8 mouse cellular contexts compared by ENCODE assay signal in genomic region chr5:122653112-122653445, GRCm38 (mm10). TPM values are rescaled to one million over a fixed set of nuclear protein-coding genes. Genes with fewer than 3 reads are reported as not detected.
DNase-seq lines count a peak whose midpoint lies in the region; ATAC-seq and TF ChIP-seq lines count a peak whose summit lies in the region.

No protein-coding gene starts in this region.

- TF ChIP-seq CTCF in testis, adult 2 months (IDR thresholded peaks at IDR 0.05; ENCODE audit: control insufficient read depth, insufficient read depth, insufficient replicate concordance, low read depth, low read length) = no peak

- peak overlapping the region; percentile 50 for H3K4me2 ChIP-seq in liver, embryonic 12.5 days

- peak overlapping the region; percentile 46 for H3K27ac ChIP-seq in testis, adult 2 months (ENCODE audit: control insufficient read depth, insufficient read depth, low read depth, low read length)
- peak overlapping the region; percentile 8; the same call in 1 of the 2 replicates for H3K27ac ChIP-seq in liver, embryonic 12.5 days

- WGBS in liver, embryonic 12.5 days (ENCODE audit: insufficient replicate concordance) = 48% methylated on average over 10 of the region's 10 CpGs

- no peaks in the 10 kb centered on the region for H3K9me3 ChIP-seq in liver, embryonic 12.5 days (replicated peaks)

- TF ChIP-seq POLR2A in testis, adult 2 months (IDR thresholded peaks at IDR 0.05; ENCODE audit: control insufficient read depth, low read depth, low read length) = no peak

- ATAC-seq in liver, embryonic 12.5 days = no peak

- no peaks in the 10 kb centered on the region for H3K36me3 ChIP-seq in testis, adult 2 months (ENCODE audit: control insufficient read depth, insufficient read depth, low read length)
- no peaks in the 10 kb centered on the region for H3K36me3 ChIP-seq in liver, embryonic 12.5 days

- no peak overlapping the region for H3K4me3 ChIP-seq in testis, adult 2 months (ENCODE audit: control insufficient read depth, low read depth, low read length)
- H3K4me3 ChIP-seq in liver, embryonic 12.5 days = no peak overlapping the region

- H3K9ac ChIP-seq in liver, embryonic 12.5 days = no peak overlapping the region

- DNase-seq in adrenal gland, postnatal 36 days = peak; percentile 11 to 16
- no peak for DNase-seq in adrenal gland, adult 18-20 months (ENCODE audit: low spot score in 2 of 2)
- no peak for DNase-seq in testis, postnatal 14 days (ENCODE audit: low spot score)
- DNase-seq in right cerebral cortex, postnatal 10 days (ENCODE audit: low spot score in 2 of 2) = peak; percentile 47 to 56
- DNase-seq in gastrocnemius, postnatal 10 days = no peak
- DNase-seq in ovary, postnatal 36 days (ENCODE audit: low spot score) = no peak

- no peaks in the 10 kb centered on the region for H3K27me3 ChIP-seq in testis, adult 2 months (ENCODE audit: control insufficient read depth, insufficient read depth, low read length)
- H3K27me3 ChIP-seq in liver, embryonic 12.5 days (replicated peaks) = peaks cover 23% of the 10 kb centered on the region

- no peaks in the 10 kb centered on the region; the same call in 1 of the 2 replicates for H3K4me1 ChIP-seq in testis, adult 2 months (ENCODE audit: control insufficient read depth, insufficient read depth, low read length)
- H3K4me1 ChIP-seq in liver, embryonic 12.5 days = peaks cover 51% of the 10 kb centered on the region

RNA-seq across cellular contexts. Expression of gene P2rx7, which starts 9.4 kb away (rescaled TPM):
- 1 to 10 TPM; 2.1 to 2.3 TPM for total RNA-seq in adrenal gland, postnatal 36 days (2021)
- total RNA-seq in adrenal gland, adult 18-20 months (2021) = 1 to 10 TPM; 1.6 to 4.0 TPM
- polyA plus RNA-seq in testis, adult 2 months (2012; rRNA removed) = 5.0 and 6.7 TPM in 2 replicates
- polyA plus RNA-seq in liver, embryonic 12.5 days (2016; fragmentation: Nextera tagmentation; extraction: Ambion mirVana) = 1.1 and 1.2 TPM in 2 replicates
- 1 to 10 TPM; 4.4 to 5.9 TPM for total RNA-seq in gastrocnemius, postnatal 10 days (2021)

RNA-seq across cellular contexts. Expression of gene Ift81, which starts 38.8 kb away (rescaled TPM):
- 10 to 100 TPM in 1 of 2 experiments, 1 to 10 TPM in 1; 9.7 to 19.0 TPM for total RNA-seq in adrenal gland, postnatal 36 days (2021)
- 10 to 100 TPM; 10.9 to 18.3 TPM for total RNA-seq in adrenal gland, adult 18-20 months (2021)
- 21.6 and 30.8 TPM in 2 replicates for polyA plus RNA-seq in testis, adult 2 months (2012; rRNA removed)
- polyA plus RNA-seq in liver, embryonic 12.5 days (2016; fragmentation: Nextera tagmentation; extraction: Ambion mirVana) = 4.6 and 7.0 TPM in 2 replicates
- 1 to 10 TPM; 7.0 to 7.9 TPM for total RNA-seq in gastrocnemius, postnatal 10 days (2021)

RNA-seq across cellular contexts. Expression of gene P2rx4, which starts 54.3 kb away (rescaled TPM):
- total RNA-seq in adrenal gland, postnatal 36 days (2021) = 10 to 100 TPM; 33.0 to 45.8 TPM
- total RNA-seq in adrenal gland, adult 18-20 months (2021) = 10 to 100 TPM; 36.2 to 41.3 TPM
- polyA plus RNA-seq in testis, adult 2 months (2012; rRNA removed) = 7.8 and 9.0 TPM in 2 replicates
- polyA plus RNA-seq in liver, embryonic 12.5 days (2016; fragmentation: Nextera tagmentation; extraction: Ambion mirVana) = 25.6 and 27.1 TPM in 2 replicates
- 1 to 10 TPM; 6.2 to 9.6 TPM for total RNA-seq in gastrocnemius, postnatal 10 days (2021)

Comparison
In these comparisons a context has a peak if more than half of its experiments do, and no peak if none do; other contexts are left out.
1. DNase-seq: peak in adrenal gland, postnatal 36 days (2 of 2) and right cerebral cortex, postnatal 10 days (2 of 2); none in adrenal gland, adult 18-20 months (0 of 2), testis, postnatal 14 days (single experiment), gastrocnemius, postnatal 10 days (single experiment) and ovary, postnatal 36 days (single experiment).